Mouse (Mus musculus): ENCODE data around the gene Lrfn1. TPM values are rescaled to one million over a fixed set of nuclear protein-coding genes. Genes with fewer than 3 reads are reported as not detected.

The Lrfn1 gene
- polyA plus RNA-seq (2012; ENCODE audit: low replicate concordance): 0.54 and 0.84 TPM in 2 replicates

DNA sequence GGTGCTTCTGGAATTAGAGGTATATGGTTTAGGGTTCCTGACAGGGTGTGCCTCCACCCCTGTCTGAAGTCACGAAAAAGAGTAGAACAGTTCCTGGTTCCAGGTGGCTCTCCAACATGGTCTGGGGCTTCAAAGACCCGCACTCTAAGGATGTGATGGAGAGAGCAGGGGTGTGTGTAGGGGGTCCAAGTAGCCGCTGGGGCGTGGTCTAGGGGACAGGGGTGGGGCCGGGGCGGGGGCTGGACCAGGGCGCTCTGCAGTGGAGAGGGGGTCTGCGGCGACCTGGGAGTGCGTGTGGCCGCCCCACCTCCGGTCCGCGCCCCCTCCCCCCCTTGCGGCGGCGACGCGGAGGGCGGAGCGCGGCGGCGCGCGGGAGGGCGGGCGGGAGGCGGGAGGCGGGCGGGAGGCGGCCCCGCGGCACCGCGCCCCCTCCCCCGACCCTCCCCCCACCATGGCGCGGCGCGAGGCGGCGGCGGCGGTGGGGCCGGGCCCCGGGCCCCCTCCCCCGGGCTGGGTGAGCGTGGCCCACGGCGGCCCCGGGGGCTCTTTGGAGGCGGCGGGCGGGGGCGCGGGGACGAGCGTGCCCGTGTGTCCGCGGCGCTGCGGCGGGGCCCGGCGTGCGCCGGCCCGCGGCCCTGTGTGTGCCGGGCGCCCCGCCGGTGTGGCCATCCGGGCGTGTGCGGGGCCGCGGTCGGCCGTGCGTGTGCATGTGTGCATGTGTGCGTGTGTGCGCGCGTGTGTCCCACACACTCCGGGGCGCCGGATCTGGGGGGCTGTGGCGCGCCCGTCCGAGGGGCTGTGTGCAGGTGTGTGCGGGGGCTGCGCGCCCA is at the start of gene Lrfn1:
Gene Lrfn1, plus strand, starts transcription at position 450 of the 830 bp plus-strand sequence.

DNA sequence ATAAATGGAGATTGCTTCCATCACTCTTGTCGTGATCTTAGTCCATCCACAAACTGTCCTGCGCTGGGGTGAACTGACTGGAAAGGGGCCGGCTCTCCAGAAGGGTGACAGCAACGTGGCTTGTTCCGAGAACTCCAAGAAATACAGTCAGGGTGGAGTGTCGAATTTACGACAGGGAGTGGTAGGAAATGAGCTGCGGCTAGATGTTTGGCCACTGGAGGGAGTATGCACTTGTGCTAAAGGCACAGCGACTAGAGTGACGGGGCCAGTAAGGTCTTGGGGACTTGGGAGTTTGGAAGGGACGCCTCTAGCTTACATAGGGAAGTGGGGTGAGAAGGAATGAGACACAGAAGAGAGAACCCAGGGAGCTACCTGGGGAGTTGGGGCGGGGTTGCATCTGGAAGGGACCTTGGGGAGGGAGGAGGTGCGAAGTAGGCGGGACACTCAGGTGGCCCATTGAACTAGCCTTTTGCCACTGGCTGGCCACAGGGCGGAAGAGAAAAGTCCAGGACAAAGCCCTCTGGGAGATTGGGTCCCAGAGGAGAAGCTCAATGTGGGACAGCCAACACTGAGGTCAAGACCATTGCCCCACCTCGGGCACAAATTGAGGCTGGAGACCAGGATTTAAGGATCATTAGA is 14.7 kb upstream of the Lrfn1 start, which contains the start of gene Gmfg:
Gene Gmfg, plus strand, starts transcription at position 516 of the 639 bp plus-strand sequence.

DNA sequence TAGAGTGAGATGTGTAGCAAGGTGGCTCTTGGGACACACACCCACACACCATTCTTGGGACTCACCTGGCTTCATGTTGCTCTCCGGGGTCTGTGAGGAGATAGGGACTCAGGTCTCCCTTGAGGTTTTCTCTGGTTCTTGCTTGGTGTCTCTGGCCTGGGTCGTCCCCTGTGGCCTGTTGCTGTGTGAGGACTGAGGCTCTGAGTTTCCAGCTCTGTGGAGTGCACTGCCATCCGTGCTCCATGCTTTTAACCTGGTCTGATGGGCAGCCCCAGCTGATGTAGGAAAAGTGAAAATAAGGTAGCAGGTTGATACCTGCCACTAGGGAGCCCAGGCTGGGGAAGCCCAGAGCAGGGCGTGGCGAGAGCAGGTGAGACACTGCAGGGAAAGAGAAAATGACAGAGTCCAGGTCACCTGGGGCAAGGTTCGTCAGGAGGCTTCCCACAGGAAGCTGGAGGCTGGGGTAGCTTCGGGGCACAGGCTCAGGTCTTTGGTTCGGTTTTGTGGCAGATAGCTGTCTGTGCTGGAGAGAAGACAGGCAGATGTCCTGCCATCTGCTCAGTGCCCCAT is 58.7 kb downstream of the Lrfn1 start, which contains the start of gene Ifnl2:
Gene Ifnl2, minus strand, starts transcription at position 51 of the 570 bp plus-strand sequence.

Other genes starting within 250 kb of the Lrfn1 start
- gene Eid2, start 184.1 kb upstream of the Lrfn1 start, polyA plus RNA-seq (2012; ENCODE audit: low replicate concordance): 2.2 and 4.9 TPM in 2 replicates
- 4.1 and 13.4 TPM in 2 replicates for gene Eid2b, start 174.2 kb upstream of the Lrfn1 start, polyA plus RNA-seq (2012; ENCODE audit: low replicate concordance)
- not detected in 2 replicates for gene Selenov, start 160.8 kb upstream of the Lrfn1 start, polyA plus RNA-seq (2012; ENCODE audit: low replicate concordance)
- 0.29 and 0.88 TPM in 2 replicates for gene Dll3, start 149.7 kb upstream of the Lrfn1 start, polyA plus RNA-seq (2012; ENCODE audit: low replicate concordance)
- gene Timm50, start 139.9 kb upstream of the Lrfn1 start, polyA plus RNA-seq (2012; ENCODE audit: low replicate concordance): 282 and 375 TPM in 2 replicates
- 77.8 and 132 TPM in 2 replicates for gene Supt5, start 113.2 kb upstream of the Lrfn1 start, polyA plus RNA-seq (2012; ENCODE audit: low replicate concordance)
- gene Rps16, start 101.3 kb upstream of the Lrfn1 start, polyA plus RNA-seq (2012; ENCODE audit: low replicate concordance): 186 and 1,166 TPM in 2 replicates
- 33.7 and 46.3 TPM in 2 replicates for gene Plekhg2, start 79.4 kb upstream of the Lrfn1 start, polyA plus RNA-seq (2012; ENCODE audit: low replicate concordance)
- gene Zfp36, start 71.7 kb upstream of the Lrfn1 start, polyA plus RNA-seq (2012; ENCODE audit: low replicate concordance): 121 and 173 TPM in 2 replicates
- 11.5 and 21.2 TPM in 2 replicates for gene Med29, start 59.3 kb upstream of the Lrfn1 start, polyA plus RNA-seq (2012; ENCODE audit: low replicate concordance)
- gene Paf1, start 59.0 kb upstream of the Lrfn1 start, polyA plus RNA-seq (2012; ENCODE audit: low replicate concordance): 69.3 and 112 TPM in 2 replicates
- 0.46 and 2.5 TPM in 2 replicates for gene Gmfg, start 14.5 kb upstream of the Lrfn1 start, polyA plus RNA-seq (2012; ENCODE audit: low replicate concordance)
- gene Ifnl2, start 58.5 kb downstream of the Lrfn1 start, polyA plus RNA-seq (2012; ENCODE audit: low replicate concordance): not detected in 2 replicates
- gene Ifnl3, start 70.9 kb downstream of the Lrfn1 start, polyA plus RNA-seq (2012; ENCODE audit: low replicate concordance): not detected in 2 replicates
- not detected in 2 replicates for gene Sycn, start 88.9 kb downstream of the Lrfn1 start, polyA plus RNA-seq (2012; ENCODE audit: low replicate concordance)
- gene Nccrp1, start 95.3 kb downstream of the Lrfn1 start, polyA plus RNA-seq (2012; ENCODE audit: low replicate concordance): 0.15 and 0.30 TPM in 2 replicates
- 121 and 137 TPM in 2 replicates for gene Samd4b, start 146.2 kb downstream of the Lrfn1 start, polyA plus RNA-seq (2012; ENCODE audit: low replicate concordance)
- gene Pak4, start 146.2 kb downstream of the Lrfn1 start, polyA plus RNA-seq (2012; ENCODE audit: low replicate concordance): 59.1 and 63.0 TPM in 2 replicates
- not detected in 2 replicates for gene Acp7, start 179.4 kb downstream of the Lrfn1 start, polyA plus RNA-seq (2012; ENCODE audit: low replicate concordance)
- 0.26 TPM in 2 replicates for gene Fbxo27, start 240.9 kb downstream of the Lrfn1 start, polyA plus RNA-seq (2012; ENCODE audit: low replicate concordance)

Measured in leukemia stem cell, adult 10-12 weeks (primary cell).